Mouse (Mus musculus) mesoderm, embryonic 11.5 days (tissue): Measurements from ENCODE around the gene Ctf2.
"Not testable (repeated sequence)": the region's sequence is repeated elsewhere in the genome, so short reads cannot be mapped to it uniquely, and the experiment has no call there.

Source experiments
- DNase-seq: peaks from one replicate; pipeline ENCODE4 v3.0.0-alpha.2; 2012; ENCODE audit warnings: low read depth, low spot score

Ctf2 gene

DNA sequence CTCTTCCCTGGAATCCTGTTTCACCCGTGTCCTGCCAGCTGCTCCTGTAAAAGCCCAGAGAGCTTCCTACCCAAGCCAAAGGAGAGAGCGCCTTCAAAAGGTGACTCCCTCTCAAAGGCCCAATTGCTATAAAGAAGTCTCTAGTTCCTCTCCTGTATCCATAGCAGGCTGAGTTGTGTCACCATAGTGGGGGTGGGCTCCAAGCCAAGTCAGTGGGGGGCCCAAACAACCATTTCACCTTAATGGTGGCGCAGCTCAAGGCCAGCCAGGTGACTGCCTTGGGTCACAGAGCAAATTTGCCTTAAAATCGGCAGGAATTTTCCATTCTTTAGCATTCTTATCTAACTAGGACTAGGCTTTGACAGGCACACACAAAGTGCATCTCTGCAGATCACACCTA lies 17.1 kb downstream of the Ctf2 start:
- DNase-seq: no peak

DNA sequence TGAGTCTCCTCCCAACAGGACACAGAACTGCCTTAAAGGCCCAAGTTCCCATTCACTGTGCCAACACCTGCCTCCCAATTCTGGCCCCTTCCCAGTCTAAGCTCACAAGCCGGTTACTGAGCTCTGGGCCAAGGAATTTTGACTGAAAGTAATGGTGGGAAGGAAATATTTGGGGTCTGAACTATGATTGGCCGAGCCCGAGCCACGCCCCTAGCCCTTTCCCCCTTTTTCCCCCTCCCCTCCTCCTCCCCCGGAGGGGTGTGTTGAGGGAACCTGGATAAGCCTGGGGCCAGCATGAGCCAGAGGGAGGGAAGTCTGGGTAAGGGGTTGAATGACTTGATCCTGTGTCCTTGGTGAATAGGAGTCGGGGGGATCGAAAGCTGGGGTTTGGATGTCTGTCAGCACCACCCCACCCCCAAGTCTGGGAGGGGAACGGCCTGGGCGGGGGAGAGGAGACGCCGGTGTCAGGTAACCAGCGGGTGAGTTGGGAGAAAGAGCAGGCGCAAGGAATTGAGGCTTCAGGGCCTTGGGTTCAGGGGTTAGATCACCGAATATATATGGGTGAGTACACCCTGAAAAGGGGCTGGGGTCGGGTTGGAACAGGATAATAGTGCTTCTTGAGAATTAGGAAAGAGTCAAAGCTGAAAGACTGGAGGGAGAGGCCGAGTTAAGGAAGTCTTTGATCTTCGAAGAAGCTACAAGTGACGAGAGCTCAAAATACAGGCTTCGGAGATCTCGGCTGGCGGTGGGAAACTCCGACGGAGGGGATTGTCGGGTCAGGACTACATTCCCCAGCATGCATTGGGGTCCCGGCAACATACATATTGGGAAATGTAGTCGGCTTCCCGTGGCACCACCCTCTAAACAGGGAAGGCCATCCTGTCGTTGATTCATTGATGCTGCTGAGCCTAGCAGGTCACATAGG lies 19.2 kb downstream of the Ctf2 start, which contains the start of gene Ctf1:
Ctf1 (plus strand) TSS at position 276 of the 925 bp plus-strand sequence.
- DNase-seq: peak; percentile 84

- no peak for DNase-seq
These were observed 20.5 kb downstream of the Ctf2 start for GRCm38 (mm10) chr7:127711456-127711855.

DNA sequence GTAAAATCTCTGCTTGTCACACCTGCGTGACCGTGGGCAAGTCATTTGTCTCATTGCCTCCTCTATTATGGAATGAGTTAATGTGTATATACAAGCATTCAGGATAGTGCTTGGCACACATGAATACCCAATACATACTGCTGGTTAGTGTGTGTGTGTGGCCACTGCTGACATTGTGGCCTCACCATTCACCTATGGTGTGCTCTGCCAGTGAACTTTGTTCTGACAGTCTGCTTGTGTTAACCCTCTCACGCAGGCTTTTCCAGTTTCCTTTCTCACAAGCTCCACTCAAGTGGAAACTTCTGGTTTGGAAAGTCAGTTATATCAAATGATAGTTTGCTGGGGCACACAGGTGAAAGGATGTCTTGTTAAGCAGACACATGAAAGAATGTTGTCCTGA lies 20.9 kb downstream of the Ctf2 start:
- DNase-seq: no peak

DNA sequence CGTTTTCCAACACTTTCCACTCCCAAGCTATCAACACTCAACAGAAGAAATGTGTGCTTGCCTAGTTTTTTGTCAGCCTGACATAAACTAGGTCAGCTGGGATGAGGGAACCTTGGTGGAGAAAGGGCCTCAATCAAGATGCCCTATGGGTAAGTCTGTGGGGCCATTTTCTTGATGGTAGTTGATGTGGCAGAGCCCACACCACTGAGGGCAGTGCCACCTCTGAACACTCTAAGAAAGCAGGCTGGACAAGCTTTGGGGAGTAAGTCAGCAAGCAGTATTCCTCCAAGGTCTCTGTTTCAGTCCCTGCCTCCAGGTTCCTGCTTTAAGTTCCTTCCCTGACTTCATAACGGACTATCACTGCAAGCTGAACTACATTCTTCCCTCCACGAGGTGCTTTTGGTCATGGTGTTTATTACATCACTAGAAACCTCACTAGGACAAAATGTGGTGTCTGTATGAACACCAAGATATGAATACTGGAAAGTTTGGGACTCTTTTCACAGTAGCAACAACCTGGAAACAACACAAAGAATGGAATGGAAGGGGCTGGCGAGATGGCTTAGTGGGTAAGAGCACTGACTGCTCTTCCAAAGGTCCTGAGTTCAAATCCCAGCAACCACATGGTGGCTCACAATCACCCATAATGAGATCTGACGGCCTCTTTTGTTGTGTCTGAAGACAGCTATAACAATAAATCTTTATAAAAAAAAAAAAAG lies 22.5 kb downstream of the Ctf2 start:
- DNase-seq: no peak

DNA sequence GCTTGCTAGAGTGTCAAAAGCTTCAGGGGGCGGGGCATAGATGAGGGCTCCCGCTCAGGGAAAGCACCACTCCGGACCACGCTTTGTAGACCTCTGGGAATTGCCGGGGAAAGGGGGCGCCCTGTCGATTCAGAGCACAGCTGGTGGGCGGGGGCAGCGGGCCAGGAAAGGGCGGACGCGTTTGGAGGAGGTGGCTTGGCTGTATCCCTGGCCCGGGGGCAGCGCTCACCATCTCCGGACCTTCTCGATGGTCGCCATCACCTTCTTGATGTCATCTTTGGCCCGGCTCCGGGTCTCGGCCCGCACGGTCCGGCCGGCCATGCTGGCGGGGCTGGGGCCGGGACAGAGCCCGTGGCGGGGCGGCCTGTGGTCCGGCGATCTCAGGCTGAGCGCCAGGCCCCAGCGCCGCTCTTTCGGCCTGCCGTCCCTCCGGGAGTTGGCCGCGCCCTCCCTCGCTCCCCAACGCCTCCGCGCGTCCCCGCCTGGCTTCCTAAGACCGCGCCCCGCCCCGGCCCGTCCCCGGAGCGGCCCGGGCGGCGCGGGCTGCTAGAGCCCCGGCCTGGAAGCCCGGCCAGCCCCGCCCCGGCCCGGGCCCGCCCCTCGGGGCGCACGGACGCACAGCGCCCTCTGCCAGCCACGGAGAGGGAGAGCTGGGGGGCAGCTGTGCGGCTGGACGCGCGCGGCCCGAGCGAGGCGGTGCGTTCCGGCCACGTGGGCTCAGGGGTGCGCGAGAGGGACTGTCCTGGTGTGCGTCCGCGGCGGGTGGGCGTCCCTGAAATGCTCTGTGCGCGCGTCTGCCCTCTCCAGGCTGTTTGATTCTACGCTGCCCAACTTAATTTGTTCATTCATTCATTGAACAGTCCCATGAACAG lies 23.5 kb downstream of the Ctf2 start, which contains the start of gene Bcl7c:
Bcl7c (minus strand) TSS at position 727 of the 872 bp plus-strand sequence.
- peak; percentile 95 for DNase-seq

- no peak for DNase-seq
These were observed 24.1 kb downstream of the Ctf2 start for GRCm38 (mm10) chr7:127707957-127708206.

- DNase-seq: no peak
These were observed 24.7 kb downstream of the Ctf2 start for GRCm38 (mm10) chr7:127707045-127707956.

- DNase-seq: no peak
These were observed 26.3 kb downstream of the Ctf2 start for GRCm38 (mm10) chr7:127705706-127706105.

GRCm38 (mm10) chr7:127704598-127704997 lies 27.4 kb downstream of the Ctf2 start:
- DNase-seq: no peak

- DNase-seq: no peak
These were observed 28.3 kb downstream of the Ctf2 start for GRCm38 (mm10) chr7:127703561-127704178.

GRCm38 (mm10) chr7:127700712-127701331 lies 31.1 kb downstream of the Ctf2 start:
- no peak for DNase-seq

- no peak for DNase-seq
These were observed 33.0 kb downstream of the Ctf2 start for GRCm38 (mm10) chr7:127698986-127699385.

DNA sequence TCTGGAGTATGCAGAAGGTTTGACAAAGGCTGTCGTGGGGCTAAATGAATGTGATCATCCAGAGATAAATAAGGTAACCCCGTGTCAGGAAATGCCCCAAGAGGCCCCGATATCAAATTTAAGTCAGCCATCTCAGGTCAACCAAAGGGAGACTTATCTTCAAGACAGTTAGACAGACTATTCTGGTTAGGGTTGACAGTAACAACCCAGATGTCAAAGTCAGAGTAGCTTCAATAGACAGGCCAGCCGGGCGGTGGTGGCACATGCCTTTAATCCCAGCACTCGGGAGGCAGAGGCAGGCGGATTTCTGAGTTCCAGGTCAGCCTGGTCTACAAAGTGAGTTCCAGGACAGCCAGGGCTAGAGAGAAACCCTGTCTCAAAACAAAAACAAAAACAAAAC lies 38.2 kb downstream of the Ctf2 start:
- not testable (repeated sequence) for DNase-seq

- DNase-seq: no peak
These were observed 38.7 kb downstream of the Ctf2 start for GRCm38 (mm10) chr7:127693290-127693689.

DNA sequence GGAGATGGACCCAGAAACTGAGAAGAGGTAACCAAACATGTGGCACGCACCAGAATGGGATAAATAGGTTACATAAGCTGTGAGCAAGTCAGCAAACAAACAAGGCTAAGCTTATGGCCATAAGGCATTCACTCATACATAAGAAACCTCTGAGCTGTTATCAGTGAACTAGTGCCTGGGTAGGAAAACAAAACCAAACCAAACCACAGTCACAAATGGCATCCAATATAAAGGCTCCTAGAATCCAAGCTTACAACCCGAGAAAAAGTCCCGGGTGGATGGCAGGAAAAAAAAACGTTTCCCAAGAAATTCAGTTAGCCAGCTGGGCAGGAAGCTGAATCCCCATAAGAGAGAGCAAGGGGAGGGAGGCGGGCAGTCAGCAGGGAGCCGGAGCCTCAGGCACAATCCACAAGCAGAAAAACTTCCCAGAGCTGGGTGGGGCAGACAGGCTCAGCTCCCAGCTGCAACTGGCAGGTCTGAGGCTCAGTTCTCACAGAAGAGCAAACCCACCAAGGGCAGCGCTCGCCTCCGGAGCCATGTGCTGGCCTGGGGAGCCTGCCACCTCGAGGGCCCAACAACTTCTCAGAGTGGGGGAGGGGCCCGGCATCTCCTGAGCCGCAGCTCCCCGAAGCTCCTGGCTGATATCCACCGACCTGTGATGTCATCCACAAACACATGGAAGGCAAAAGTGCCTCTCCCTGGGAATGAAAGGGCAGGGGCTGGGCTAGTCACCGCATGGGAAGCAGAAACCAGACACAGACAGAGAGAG lies 40.6 kb downstream of the Ctf2 start:
- DNase-seq: peak; percentile 70

- DNase-seq: no peak
These were observed 42.2 kb downstream of the Ctf2 start for GRCm38 (mm10) chr7:127689626-127690280.

GRCm38 (mm10) chr7:127688935-127689334 lies 43.0 kb downstream of the Ctf2 start:
- no peak for DNase-seq
